Mouse (Mus musculus): ENCODE data around the gene Abat. TPM values are rescaled to one million over a fixed set of nuclear protein-coding genes. Genes with fewer than 3 reads are reported as not detected.

The Abat gene
- polyA plus RNA-seq, 1 experiment from 2014 or later = not detected

- H3K4me3 ChIP-seq (ENCODE audit: inconsistent target) = no peak overlapping the region
- no peaks in the 10 kb centered on the region for H3K79me2 ChIP-seq (ENCODE audit: inconsistent target)
- 80% methylated on average over 3 of the region's 3 CpGs for WGBS (ENCODE audit: missing documents)
- no peak overlapping the region for H3K27ac ChIP-seq
- no peaks in the 10 kb centered on the region for H3K36me3 ChIP-seq (ENCODE audit: inconsistent target)
Measured at GRCm38 (mm10) chr16:8576111-8576510, 62.9 kb downstream of the Abat start.

GRCm38 (mm10) chr16:8576901-8577300, 63.7 kb downstream of the Abat start:
- WGBS (ENCODE audit: missing documents) = 77% methylated on average over 3 of the region's 3 CpGs
- H3K79me2 ChIP-seq (ENCODE audit: inconsistent target) = no peaks in the 10 kb centered on the region
- H3K36me3 ChIP-seq (ENCODE audit: inconsistent target) = no peaks in the 10 kb centered on the region
- H3K27ac ChIP-seq = no peak overlapping the region
- H3K4me3 ChIP-seq (ENCODE audit: inconsistent target) = no peak overlapping the region

GRCm38 (mm10) chr16:8578326-8578725, 65.1 kb downstream of the Abat start:
- WGBS (ENCODE audit: missing documents) = 87% methylated on average over 4 of the region's 4 CpGs
- Histone ChIP-seq H3K79me2 (ENCODE audit: inconsistent target) (no peaks in the 10 kb centered on the region), H3K27ac (no peak overlapping the region), H3K36me3 (ENCODE audit: inconsistent target) (no peaks in the 10 kb centered on the region), H3K4me3 (ENCODE audit: inconsistent target) (no peak overlapping the region)

DNA sequence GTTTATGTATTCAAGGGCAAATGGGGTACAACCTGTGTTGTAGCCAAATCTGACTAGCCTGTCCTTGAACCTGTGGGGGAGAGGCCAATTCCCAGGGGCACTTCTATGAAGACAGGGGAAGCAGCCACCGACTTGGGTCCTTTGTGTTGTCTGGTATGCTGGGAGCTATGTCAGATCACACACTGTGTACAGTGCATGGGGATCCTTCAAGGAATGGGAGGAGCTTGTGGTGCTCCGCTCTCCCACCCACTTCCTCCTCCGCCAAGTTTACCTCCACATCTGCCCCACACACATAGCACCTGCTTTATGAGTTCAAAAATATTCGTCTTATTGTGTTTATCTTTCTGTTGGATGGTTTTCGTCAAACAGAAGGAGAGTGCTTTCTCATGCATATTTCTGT, 66.3 kb downstream of the Abat start:
- Histone ChIP-seq H3K36me3 (ENCODE audit: inconsistent target) (no peaks in the 10 kb centered on the region), H3K79me2 (ENCODE audit: inconsistent target) (no peaks in the 10 kb centered on the region), H3K4me3 (ENCODE audit: inconsistent target) (no peak overlapping the region), H3K27ac (no peak overlapping the region)
- WGBS (ENCODE audit: missing documents) = 73% methylated on average over 5 of the region's 5 CpGs

DNA sequence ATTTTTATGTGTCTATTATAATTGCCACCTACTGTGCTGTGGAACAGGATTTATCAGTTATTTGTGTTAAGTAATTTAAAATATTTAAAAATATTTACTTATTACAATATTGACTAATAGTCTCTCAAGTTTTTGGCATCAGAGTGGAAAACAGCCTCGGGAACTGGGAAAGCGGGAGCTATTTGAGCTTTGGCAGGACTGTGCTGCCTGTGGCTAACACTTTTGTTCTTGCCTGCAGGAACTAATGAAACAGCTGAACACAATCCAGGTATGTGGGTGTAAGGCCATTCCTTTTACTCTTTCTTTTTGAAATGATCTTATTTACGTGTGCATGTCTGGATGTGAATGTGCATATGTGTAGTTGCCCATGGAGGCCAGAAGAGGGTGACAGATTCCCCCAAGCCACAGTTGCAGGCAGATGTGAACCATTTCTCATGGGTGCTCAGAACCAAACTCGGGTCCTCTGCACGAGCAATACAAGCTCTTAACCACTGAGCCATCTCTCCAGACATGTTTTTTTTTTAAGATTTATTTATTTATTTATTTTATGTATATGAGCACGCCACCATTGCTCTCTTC, 68.5 kb downstream of the Abat start:
- no peaks in the 10 kb centered on the region for H3K79me2 ChIP-seq (ENCODE audit: inconsistent target)
- no peaks in the 10 kb centered on the region for H3K36me3 ChIP-seq (ENCODE audit: inconsistent target)
- no peak overlapping the region for H3K4me3 ChIP-seq (ENCODE audit: inconsistent target)
- no peak overlapping the region for H3K27ac ChIP-seq
- 92% methylated on average over 6 of the region's 6 CpGs for WGBS (ENCODE audit: missing documents)

- H3K79me2 ChIP-seq (ENCODE audit: inconsistent target) = no peaks in the 10 kb centered on the region
- 93% methylated on average over 5 of the region's 5 CpGs for WGBS (ENCODE audit: missing documents)
- H3K4me3 ChIP-seq (ENCODE audit: inconsistent target) = no peak overlapping the region
- H3K36me3 ChIP-seq (ENCODE audit: inconsistent target) = no peaks in the 10 kb centered on the region
- H3K27ac ChIP-seq = no peak overlapping the region
Measured at GRCm38 (mm10) chr16:8582579-8583295, 69.5 kb downstream of the Abat start.

DNA sequence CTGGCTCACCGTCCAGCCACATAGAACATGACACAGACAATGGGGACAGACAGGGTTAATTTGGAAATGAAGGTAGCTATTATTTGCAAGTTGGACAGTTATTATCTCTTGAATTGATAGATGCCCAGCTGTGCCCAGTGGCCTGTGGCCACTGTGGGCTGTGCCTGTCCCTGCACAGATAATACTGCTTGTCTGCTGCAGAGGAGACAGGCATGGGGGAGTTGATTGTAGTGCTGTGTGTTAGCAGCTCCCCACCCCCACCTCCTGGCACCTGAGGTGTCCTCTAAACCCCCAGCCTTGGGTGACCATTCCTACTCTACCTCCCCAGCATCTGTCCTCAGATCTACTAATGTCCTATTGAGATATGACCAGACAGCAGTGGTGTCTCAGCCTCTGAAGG, 71.0 kb downstream of the Abat start:
- Histone ChIP-seq H3K79me2 (ENCODE audit: inconsistent target) (no peaks in the 10 kb centered on the region), H3K4me3 (ENCODE audit: inconsistent target) (no peak overlapping the region), H3K27ac (no peak overlapping the region), H3K36me3 (ENCODE audit: inconsistent target) (no peaks in the 10 kb centered on the region)
- WGBS (ENCODE audit: missing documents) = 100% methylated on average over 1 of the region's 1 CpGs

- Histone ChIP-seq H3K4me3 (ENCODE audit: inconsistent target) (no peak overlapping the region), H3K27ac (no peak overlapping the region), H3K36me3 (ENCODE audit: inconsistent target) (no peaks in the 10 kb centered on the region), H3K79me2 (ENCODE audit: inconsistent target) (no peaks in the 10 kb centered on the region)
- 69% methylated on average over 5 of the region's 5 CpGs for WGBS (ENCODE audit: missing documents)
Measured at GRCm38 (mm10) chr16:8585056-8585455, 71.8 kb downstream of the Abat start.

- H3K27ac ChIP-seq = no peak overlapping the region
- whole genome bisulfite sequencing (ENCODE audit: missing documents) = 91% methylated on average over 4 of the region's 4 CpGs
- no peaks in the 10 kb centered on the region for H3K36me3 ChIP-seq (ENCODE audit: inconsistent target)
- no peaks in the 10 kb centered on the region for H3K79me2 ChIP-seq (ENCODE audit: inconsistent target)
- H3K4me3 ChIP-seq (ENCODE audit: inconsistent target) = no peak overlapping the region
Measured at GRCm38 (mm10) chr16:8595411-8595810, 82.2 kb downstream of the Abat start.

GRCm38 (mm10) chr16:8596336-8596735, 83.1 kb downstream of the Abat start:
- Histone ChIP-seq H3K4me3 (ENCODE audit: inconsistent target) (no peak overlapping the region), H3K79me2 (ENCODE audit: inconsistent target) (no peaks in the 10 kb centered on the region), H3K27ac (no peak overlapping the region), H3K36me3 (ENCODE audit: inconsistent target) (no peaks in the 10 kb centered on the region)
- WGBS (ENCODE audit: missing documents) = 81% methylated on average over 4 of the region's 4 CpGs

DNA sequence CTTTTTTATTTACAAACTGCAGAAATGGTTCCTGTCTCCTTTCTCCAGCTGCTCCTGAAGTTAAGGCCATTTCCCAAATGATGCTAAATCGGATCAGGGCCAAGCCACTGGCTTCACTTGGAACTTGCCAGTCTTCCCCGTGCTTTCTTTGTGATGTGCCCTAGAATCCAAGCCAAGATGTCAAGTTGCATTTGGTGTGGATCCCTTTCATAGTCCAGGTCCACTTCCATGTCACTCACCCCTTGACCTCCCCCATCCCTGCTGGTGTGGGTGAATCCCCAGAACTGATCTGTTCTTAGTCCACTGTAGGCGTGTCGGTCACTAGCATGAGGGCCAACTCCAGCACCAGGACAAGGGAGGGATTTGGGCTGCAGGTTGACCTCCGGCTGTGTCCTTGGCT, 84.3 kb downstream of the Abat start:
- Histone ChIP-seq H3K79me2 (ENCODE audit: inconsistent target) (no peaks in the 10 kb centered on the region), H3K4me3 (ENCODE audit: inconsistent target) (no peak overlapping the region), H3K36me3 (ENCODE audit: inconsistent target) (no peaks in the 10 kb centered on the region), H3K27ac (no peak overlapping the region)
- 95% methylated on average over 5 of the region's 5 CpGs for WGBS (ENCODE audit: missing documents)

DNA sequence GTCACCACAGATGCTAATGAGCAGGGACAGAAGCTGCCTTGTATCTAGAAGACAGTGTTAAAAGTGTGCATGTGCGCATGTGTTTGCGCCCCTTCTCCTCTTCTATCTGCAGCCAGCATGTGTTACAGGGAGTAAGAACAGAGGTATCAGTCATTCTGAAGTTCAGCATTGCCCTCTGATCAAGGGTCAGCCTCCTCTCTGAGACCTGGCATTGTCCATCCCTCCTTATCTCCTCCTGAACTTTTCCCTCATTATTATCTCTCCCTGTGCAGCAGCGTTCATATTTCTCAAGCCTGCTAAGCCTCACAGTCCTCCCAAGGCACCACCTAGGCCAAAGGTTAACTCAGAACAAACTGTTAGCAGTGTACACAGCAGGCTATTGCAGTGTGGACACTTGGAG, 90.6 kb downstream of the Abat start:
- no peak overlapping the region for H3K4me3 ChIP-seq (ENCODE audit: inconsistent target)
- H3K27ac ChIP-seq = no peak overlapping the region

DNA sequence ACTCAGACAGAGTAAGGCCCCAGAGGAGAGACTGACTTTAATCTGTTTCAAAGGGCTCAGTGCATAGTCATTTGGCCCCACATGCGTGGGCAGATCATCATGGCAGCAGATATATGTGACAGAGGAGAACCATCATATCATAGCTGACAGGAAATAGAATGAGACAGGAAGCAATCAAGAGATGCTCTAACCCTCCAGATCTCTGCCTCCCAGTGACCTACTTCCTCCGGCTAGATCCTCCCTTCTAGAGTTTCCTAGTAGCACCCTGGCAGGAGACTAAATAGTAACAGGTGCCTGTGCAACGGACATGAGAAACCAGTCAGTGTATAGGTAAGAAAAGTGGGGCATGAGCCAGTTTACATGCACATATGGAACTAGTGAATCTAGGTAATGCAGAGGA, 97.2 kb downstream of the Abat start:
- WGBS (ENCODE audit: missing documents) = 81% methylated on average over 3 of the region's 3 CpGs
- H3K36me3 ChIP-seq (ENCODE audit: inconsistent target) = no peaks in the 10 kb centered on the region
- no peak overlapping the region for H3K27ac ChIP-seq
- no peak overlapping the region for H3K4me3 ChIP-seq (ENCODE audit: inconsistent target)
- no peaks in the 10 kb centered on the region for H3K79me2 ChIP-seq (ENCODE audit: inconsistent target)

More for the DNA sequence above, 90.6 kb downstream of the Abat start:
- Histone ChIP-seq H3K79me2 (ENCODE audit: inconsistent target) (no peaks in the 10 kb centered on the region), H3K36me3 (ENCODE audit: inconsistent target) (no peaks in the 10 kb centered on the region)
- WGBS (ENCODE audit: missing documents) = 94% methylated on average over 2 of the region's 3 CpGs

- no peaks in the 10 kb centered on the region for H3K36me3 ChIP-seq (ENCODE audit: inconsistent target)
- no peak overlapping the region for H3K27ac ChIP-seq
- 81% methylated on average over 8 of the region's 8 CpGs for WGBS (ENCODE audit: missing documents)
- H3K4me3 ChIP-seq (ENCODE audit: inconsistent target) = no peak overlapping the region
- no peaks in the 10 kb centered on the region for H3K79me2 ChIP-seq (ENCODE audit: inconsistent target)
Measured at GRCm38 (mm10) chr16:8612214-8613005, 99.2 kb downstream of the Abat start.

DNA sequence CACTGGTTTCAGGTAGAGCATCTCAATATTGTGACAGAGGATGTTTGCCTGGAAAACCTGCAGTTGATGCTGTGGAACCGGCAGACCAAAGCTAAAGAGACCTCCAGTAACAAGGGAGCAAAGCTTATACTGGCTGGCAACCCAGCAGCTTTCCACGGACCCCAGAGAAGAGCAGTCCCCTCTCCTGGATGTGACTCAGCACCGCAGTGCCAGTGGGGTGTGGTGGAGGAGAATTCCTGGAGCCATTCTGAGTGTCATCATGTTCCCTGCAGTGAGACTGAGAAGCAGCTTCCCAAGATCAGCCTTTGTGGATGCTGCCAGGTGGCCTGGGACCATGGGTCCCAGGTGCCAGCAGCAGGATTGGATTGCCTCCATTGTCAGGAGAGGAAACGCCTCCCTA, 99.8 kb downstream of the Abat start:
- H3K36me3 ChIP-seq (ENCODE audit: inconsistent target) = no peaks in the 10 kb centered on the region
- no peak overlapping the region for H3K27ac ChIP-seq
- no peak overlapping the region for H3K4me3 ChIP-seq (ENCODE audit: inconsistent target)
- H3K79me2 ChIP-seq (ENCODE audit: inconsistent target) = no peaks in the 10 kb centered on the region
- WGBS (ENCODE audit: missing documents) = 83% methylated on average over 4 of the region's 4 CpGs
